9 mouse cellular contexts compared by ENCODE assay signal in the genomic region with DNA sequence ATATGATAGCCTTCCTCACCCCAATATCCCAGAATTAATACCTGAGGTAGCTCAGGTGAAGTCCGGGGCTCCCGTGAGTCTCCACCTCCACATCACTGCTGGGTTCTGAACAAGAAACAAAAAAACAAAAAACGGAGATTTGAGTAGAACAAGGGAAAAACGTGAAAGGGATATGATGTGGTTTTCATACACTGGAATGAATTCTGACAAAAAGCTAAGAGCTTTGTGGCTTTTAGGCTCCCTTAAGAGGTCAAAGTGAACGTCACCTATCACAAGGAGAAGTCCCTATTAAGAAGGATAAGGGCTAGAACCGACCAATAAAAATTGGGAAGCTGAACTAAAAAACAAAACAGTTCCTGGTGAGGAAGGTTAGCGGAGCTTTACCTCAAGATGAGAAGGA. TPM values are rescaled to one million over a fixed set of nuclear protein-coding genes. Genes with fewer than 3 reads are reported as not detected.
DNase-seq lines count a peak whose midpoint lies in the region; ATAC-seq and TF ChIP-seq lines count a peak whose summit lies in the region.
"Had no signal": no experiment of that assay in that cellular context is flagged by ENCODE, and none has a peak within 500 bp of the region (broad histone marks: within the 10 kb centered on the region; RNA-seq: fewer than 3 reads in every experiment).

No protein-coding gene starts in this region.

- 4% methylated on average over 7 of the region's 7 CpGs for WGBS in kidney, adult 2 months
- WGBS in hindbrain, embryonic 11.5 days, result 21% methylated on average over 7 of the region's 7 CpGs
- 23% methylated on average over 7 of the region's 7 CpGs for WGBS in midbrain, embryonic 11.5 days

- H3K4me3 ChIP-seq in kidney, adult 2 months (ENCODE audit: insufficient read depth, low read depth, low read length), result peak overlapping the region; percentile 79
- H3K4me3 ChIP-seq in MEL (ENCODE audit: control insufficient read depth in 1 of 2, insufficient read depth in 1 of 2, low read depth in 2 of 2, low read length in 2 of 2), result peak overlapping the region; percentile 75 to 96
- peak overlapping the region; percentile 79 for H3K4me3 ChIP-seq in hindbrain, embryonic 11.5 days (ENCODE audit: low read depth, low read length)
- H3K4me3 ChIP-seq in midbrain, embryonic 11.5 days (ENCODE audit: low read depth, low read length), result peak overlapping the region; percentile 76

- DNase-seq in kidney, adult 2 months, result no peak
- DNase-seq in kidney, adult 8-10 months, result no peak
- no peak for DNase-seq in MEL (ENCODE audit: low read depth, low spot score)
- DNase-seq in hindbrain, embryonic 11.5 days (ENCODE audit: low spot score), result peak; percentile 10
- DNase-seq in midbrain, embryonic 11.5 days (ENCODE audit: low spot score, missing footprints), result peak; percentile 89
- no peak for DNase-seq in adrenal gland, postnatal 14 days
- no peak for DNase-seq in natural killer cell, adult 2 months (ENCODE audit: low spot score in 2 of 2)
- no peak for DNase-seq in right cerebral cortex, adult 2 months (ENCODE audit: low spot score in 2 of 2)

- H3K27ac ChIP-seq in kidney, adult 2 months (ENCODE audit: insufficient read depth, low read depth, low read length), result peak overlapping the region; percentile 94
- peak overlapping the region; percentile 85 for H3K27ac ChIP-seq in MEL (ENCODE audit: control insufficient read depth, low read depth, low read length)
- 0 out of 2 replicates have a peak overlapping the region, but pooled peaks have one; percentile 90 for H3K27ac ChIP-seq in hindbrain, embryonic 11.5 days (ENCODE audit: low read depth, low read length)
- peak overlapping the region; percentile 89 for H3K27ac ChIP-seq in midbrain, embryonic 11.5 days (ENCODE audit: low read depth, low read length)

- TF ChIP-seq RAD21 in MEL (IDR thresholded peaks at IDR 0.05; ENCODE audit: low read depth, low read length), result no peak

- ATAC-seq in hindbrain, embryonic 11.5 days (ENCODE audit: low FRiP score), result no peak
- no peak for ATAC-seq in midbrain, embryonic 11.5 days (ENCODE audit: low FRiP score)

- H3K36me3 ChIP-seq in kidney, adult 2 months (ENCODE audit: control insufficient read depth, insufficient read depth, low read length), result peaks cover 5% of the 10 kb centered on the region
- H3K36me3 ChIP-seq in MEL (ENCODE audit: control insufficient read depth in 1 of 2, insufficient read depth in 2 of 2, low read length in 2 of 2), result peaks cover 0 to 8% of the 10 kb centered on the region in 2 experiments; a peak in 2 of 4 replicates
- peaks cover 11% of the 10 kb centered on the region for H3K36me3 ChIP-seq in hindbrain, embryonic 11.5 days (ENCODE audit: control insufficient read depth, insufficient read depth, low read length)
- H3K36me3 ChIP-seq in midbrain, embryonic 11.5 days (ENCODE audit: control insufficient read depth, insufficient read depth, low read length), result peaks cover 23% of the 10 kb centered on the region

- peak overlapping the region; percentile 81 for H3K4me2 ChIP-seq in hindbrain, embryonic 11.5 days (replicated peaks; ENCODE audit: low read depth, low read length)
- peak overlapping the region; percentile 84 for H3K4me2 ChIP-seq in midbrain, embryonic 11.5 days

- no peaks in the 10 kb centered on the region for H3K9me3 ChIP-seq in MEL (replicated peaks; ENCODE audit: insufficient read depth, low read length)
- H3K9me3 ChIP-seq in hindbrain, embryonic 11.5 days (ENCODE audit: control insufficient read depth, low read length), result no peaks in the 10 kb centered on the region
- H3K9me3 ChIP-seq in midbrain, embryonic 11.5 days (ENCODE audit: control insufficient read depth, low read length), result no peaks in the 10 kb centered on the region

- H3K9ac ChIP-seq in MEL (ENCODE audit: control insufficient read depth, low read depth, low read length, poor library complexity, severe bottlenecking), result peak overlapping the region; percentile 84
- H3K9ac ChIP-seq in hindbrain, embryonic 11.5 days (ENCODE audit: low read depth, low read length), result peak overlapping the region; percentile 76
- peak overlapping the region; percentile 77 for H3K9ac ChIP-seq in midbrain, embryonic 11.5 days (ENCODE audit: low read length)

- H3K27me3 ChIP-seq in kidney, adult 2 months (replicated peaks; ENCODE audit: control insufficient read depth, insufficient read depth, low read length), result no peaks in the 10 kb centered on the region
- H3K27me3 ChIP-seq in MEL (ENCODE audit: control insufficient read depth in 1 of 2, insufficient read depth in 2 of 2, low read length in 2 of 2), result no peaks in the 10 kb centered on the region
- no peaks in the 10 kb centered on the region for H3K27me3 ChIP-seq in hindbrain, embryonic 11.5 days (ENCODE audit: control insufficient read depth, insufficient read depth, low read length)
- no peaks in the 10 kb centered on the region for H3K27me3 ChIP-seq in midbrain, embryonic 11.5 days (ENCODE audit: control insufficient read depth, insufficient read depth, low read length)
- H3K27me3 ChIP-seq: Patski had no signal

- TF ChIP-seq CTCF in kidney, adult 2 months (conservative IDR thresholded peaks at IDR 0.05; ENCODE audit: insufficient read depth, insufficient read length, low read depth, low read length), result no peak
- no peak for TF ChIP-seq CTCF in MEL (IDR thresholded peaks at IDR 0.05 in 2 of 3, conservative IDR thresholded peaks at IDR 0.05 in 1 of 3; ENCODE audit: control insufficient read depth in 1 of 3, insufficient read depth in 1 of 3, low read depth in 2 of 3, low read length in 3 of 3, poor library complexity in 1 of 3, severe bottlenecking in 1 of 3)

- H3K4me1 ChIP-seq in kidney, adult 2 months (ENCODE audit: control insufficient read depth, insufficient read depth, low read length), result peaks cover 8% of the 10 kb centered on the region; the same call in 1 of the 2 replicates
- H3K4me1 ChIP-seq in MEL (ENCODE audit: control insufficient read depth in 1 of 2, insufficient read depth in 2 of 2, low read length in 2 of 2), result peaks cover 0 to 16% of the 10 kb centered on the region in 2 experiments; a peak in 2 of 4 replicates
- H3K4me1 ChIP-seq in hindbrain, embryonic 11.5 days (replicated peaks; ENCODE audit: control insufficient read depth, insufficient read depth, low read length), result peaks cover 2% of the 10 kb centered on the region; the same call in 1 of the 2 replicates
- H3K4me1 ChIP-seq in midbrain, embryonic 11.5 days (ENCODE audit: control insufficient read depth, insufficient read depth, low read length), result peaks cover 9% of the 10 kb centered on the region

- TF ChIP-seq POLR2A in kidney, adult 2 months (IDR thresholded peaks at IDR 0.05; ENCODE audit: low read depth, low read length), result no peak
- TF ChIP-seq POLR2A in MEL (IDR thresholded peaks at IDR 0.05; ENCODE audit: control insufficient read depth in 1 of 2, insufficient read depth in 1 of 2, low read depth in 1 of 2, low read length in 2 of 2, poor library complexity in 1 of 2), result no peak

- peaks cover 18% of the 10 kb centered on the region for H3K79me2 ChIP-seq in MEL (ENCODE audit: control insufficient read depth, insufficient read depth, low read length, poor library complexity)

- TF ChIP-seq EP300 in MEL (IDR thresholded peaks at IDR 0.05; ENCODE audit: low read depth in 1 of 2, low read length in 2 of 2), result no peak

TF ChIP-seq in MEL, 35 proteins besides CTCF, POLR2A, EP300 and RAD21 (continues in another document):
- no peak for TF ChIP-seq TCF12 (IDR thresholded peaks at IDR 0.05; ENCODE audit: low read depth, low read length)

RNA-seq across cellular contexts. Expression of a gene that starts 0.8 kb away (rescaled TPM):
- polyA plus RNA-seq in kidney, adult 2 months (2012; rRNA removed), result 10.0 and 11.3 TPM in 2 replicates
- 14.2 and 14.6 TPM in 2 replicates for total RNA-seq in MEL (2012; rRNA removed)
- polyA plus RNA-seq in MEL (2012; ENCODE audit: insufficient read depth in 1 of 2, insufficient read length in 2 of 2, low read depth in 1 of 2, low replicate concordance in 2 of 2, missing spikeins in 1 of 2), result 10 to 100 TPM in 1 of 2 experiments, not detected in 1; 17.3 TPM
- 14.1 and 15.0 TPM in 2 replicates for polyA plus RNA-seq in hindbrain, embryonic 11.5 days (2014; fragmentation: Nextera tagmentation; extraction: Ambion mirVana)
- 16.0 and 19.0 TPM in 2 replicates for polyA plus RNA-seq in midbrain, embryonic 11.5 days (2014; fragmentation: Nextera tagmentation; extraction: Ambion mirVana)
- total RNA-seq in adrenal gland, postnatal 14 days (2021), result 12.6 and 13.5 TPM in 2 replicates

RNA-seq across cellular contexts. Expression of a gene that starts 2.3 kb away (rescaled TPM):
- polyA plus RNA-seq in kidney, adult 2 months (2012; rRNA removed), result 1,799 and 2,275 TPM in 2 replicates
- total RNA-seq in MEL (2012; rRNA removed), result 6,649 and 6,931 TPM in 2 replicates
- polyA plus RNA-seq in MEL (2012; ENCODE audit: insufficient read depth in 1 of 2, insufficient read length in 2 of 2, low read depth in 1 of 2, low replicate concordance in 2 of 2, missing spikeins in 1 of 2), result over 10,000 TPM in 1 of 2 experiments, 100 to 1,000 TPM in 1; 274 to 10,905 TPM
- 2,785 and 2,836 TPM in 2 replicates for polyA plus RNA-seq in hindbrain, embryonic 11.5 days (2014; fragmentation: Nextera tagmentation; extraction: Ambion mirVana)
- polyA plus RNA-seq in midbrain, embryonic 11.5 days (2014; fragmentation: Nextera tagmentation; extraction: Ambion mirVana), result 2,670 and 2,991 TPM in 2 replicates
- total RNA-seq in adrenal gland, postnatal 14 days (2021), result 2,356 and 2,777 TPM in 2 replicates

RNA-seq across cellular contexts. Expression of a gene that starts 19.0 kb away (rescaled TPM):
- 18.5 and 25.1 TPM in 2 replicates for polyA plus RNA-seq in kidney, adult 2 months (2012; rRNA removed)
- total RNA-seq in MEL (2012; rRNA removed), result 232 and 235 TPM in 2 replicates
- 100 to 1,000 TPM; 298 to 663 TPM for polyA plus RNA-seq in MEL (2012; ENCODE audit: insufficient read depth in 1 of 2, insufficient read length in 2 of 2, low read depth in 1 of 2, low replicate concordance in 2 of 2, missing spikeins in 1 of 2)
- polyA plus RNA-seq in hindbrain, embryonic 11.5 days (2014; fragmentation: Nextera tagmentation; extraction: Ambion mirVana), result 220 and 243 TPM in 2 replicates
- polyA plus RNA-seq in midbrain, embryonic 11.5 days (2014; fragmentation: Nextera tagmentation; extraction: Ambion mirVana), result 241 and 249 TPM in 2 replicates
- 93.5 and 107 TPM in 2 replicates for total RNA-seq in adrenal gland, postnatal 14 days (2021)

RNA-seq across cellular contexts. Expression of a gene that starts 21.1 kb away (rescaled TPM):
- 24.5 and 25.5 TPM in 2 replicates for polyA plus RNA-seq in kidney, adult 2 months (2012; rRNA removed)
- total RNA-seq in MEL (2012; rRNA removed), result 35.1 and 35.9 TPM in 2 replicates
- polyA plus RNA-seq in MEL (2012; ENCODE audit: insufficient read depth in 1 of 2, insufficient read length in 2 of 2, low read depth in 1 of 2, low replicate concordance in 2 of 2, missing spikeins in 1 of 2), result 10 to 100 TPM; 53.4 to 57.0 TPM
- 12.6 and 15.7 TPM in 2 replicates for polyA plus RNA-seq in hindbrain, embryonic 11.5 days (2014; fragmentation: Nextera tagmentation; extraction: Ambion mirVana)
- polyA plus RNA-seq in midbrain, embryonic 11.5 days (2014; fragmentation: Nextera tagmentation; extraction: Ambion mirVana), result 15.6 and 18.1 TPM in 2 replicates
- total RNA-seq in adrenal gland, postnatal 14 days (2021), result 28.5 and 36.9 TPM in 2 replicates

RNA-seq across cellular contexts. Expression of a gene that starts 42.7 kb away (rescaled TPM):
- 26.9 and 30.2 TPM in 2 replicates for polyA plus RNA-seq in kidney, adult 2 months (2012; rRNA removed)
- 0.39 and 0.42 TPM in 2 replicates for total RNA-seq in MEL (2012; rRNA removed)
- polyA plus RNA-seq in MEL (2012; ENCODE audit: insufficient read depth in 1 of 2, insufficient read length in 2 of 2, low read depth in 1 of 2, low replicate concordance in 2 of 2, missing spikeins in 1 of 2), result under 1 TPM in 1 of 2 experiments, not detected in 1; 0.29 TPM
- 4.6 and 7.0 TPM in 2 replicates for polyA plus RNA-seq in hindbrain, embryonic 11.5 days (2014; fragmentation: Nextera tagmentation; extraction: Ambion mirVana)
- polyA plus RNA-seq in midbrain, embryonic 11.5 days (2014; fragmentation: Nextera tagmentation; extraction: Ambion mirVana), result 0.49 and 0.77 TPM in 2 replicates
- 4.4 and 9.1 TPM in 2 replicates for total RNA-seq in adrenal gland, postnatal 14 days (2021)

Comparison
In these comparisons a context has a peak if more than half of its experiments do, and no peak if none do; other contexts are left out.
1. DNase-seq: peak in hindbrain, embryonic 11.5 days (single experiment) and midbrain, embryonic 11.5 days (single experiment); none in kidney, adult 2 months (single experiment), kidney, adult 8-10 months (0 of 2), MEL (single experiment), adrenal gland, postnatal 14 days (single experiment), natural killer cell, adult 2 months (0 of 2) and right cerebral cortex, adult 2 months (0 of 2).
2. Peak in every context shown above with its lines, with median percentiles within 50 percentile points of each other: H3K27ac ChIP-seq, H3K4me3 ChIP-seq and H3K9ac ChIP-seq.